Mouse (Mus musculus) liver, embryonic 16.5 days (tissue): Measurements from ENCODE around the gene Galnt4. TPM values are rescaled to one million over a fixed set of nuclear protein-coding genes. Genes with fewer than 3 reads are reported as not detected.
"Not testable (repeated sequence)": the region's sequence is repeated elsewhere in the genome, so short reads cannot be mapped to it uniquely, and the experiment has no call there.

Experiments used
- ATAC-seq: fragments of 200-750 bp; cut with Nextera tagmentation; 2 replicates; pipeline ENCODE4 v1.8.0; 2017; ENCODE audit warnings: low read depth, mild to moderate bottlenecking, moderate number of reproducible peaks, moderate library complexity
- H3K27ac ChIP-seq: fragments of 300-500 bp; sonication (generic); 2 replicates; pipeline ENCODE4 v1.5.1; 2014; ENCODE audit warnings: mild to moderate bottlenecking, low read length
- H3K27me3 ChIP-seq: fragments of 300-500 bp; sonication (generic); 2 replicates; pipeline ENCODE4 v1.6.1; 2014; ENCODE audit warnings: low read depth, low read length, mixed read lengths; ENCODE audit not compliant: control insufficient read depth, insufficient read depth
- H3K36me3 ChIP-seq: fragments of 300-500 bp; sonication (generic); 2 replicates; pipeline ENCODE4 v1.6.1; 2014; ENCODE audit warnings: mild to moderate bottlenecking; ENCODE audit not compliant: control insufficient read depth, insufficient read depth
- H3K4me1 ChIP-seq: fragments of 300-500 bp; sonication (generic); 2 replicates; pipeline ENCODE4 v1.6.1; 2014; ENCODE audit warnings: low read depth, low read length, mixed read lengths; ENCODE audit not compliant: control insufficient read depth
- H3K4me2 ChIP-seq: fragments of 300-500 bp; sonication (generic); 2 replicates; pipeline ENCODE4 v1.6.1; 2014; ENCODE audit warnings: low read depth, low read length, mixed read lengths
- H3K4me3 ChIP-seq: fragments of 300-500 bp; sonication (generic); 2 replicates; pipeline ENCODE4 v1.5.1; 2014; ENCODE audit warnings: low read depth, mild to moderate bottlenecking, low read length
- H3K9ac ChIP-seq: fragments of 300-500 bp; sonication (generic); 2 replicates; pipeline ENCODE4 v1.6.1; 2014; ENCODE audit warnings: low read depth, low read length
- H3K9me3 ChIP-seq: fragments of 300-500 bp; sonication (generic); replicated peaks from 2 replicates; pipeline ENCODE4 v1.6.1; 2016; ENCODE audit warnings: low read length; ENCODE audit not compliant: control insufficient read depth
- WGBS: fragments of 180-500 bp; shearing (Covaris S2); extraction: QIAGEN DNeasy Blood & Tissue Kit; methylation state at CpG from one replicate; pipeline ENCODE4 v1.1.7; 2014; ENCODE audit not compliant: insufficient replicate concordance; 5-methylcytosine and 5-hydroxymethylcytosine counted together
- polyA plus RNA-seq: library from polyadenylated mRNA; unstranded; fragments of >200 nt; fragmentation: Nextera tagmentation; extraction: Ambion mirVana; gene quantifications from 2 replicates; pipeline ENCODE4 v1.2.1, GENCODE M21; 2015

Gene Galnt4
- polyA plus RNA-seq, 1 experiment from 2014 or later, result 3.1 TPM

DNA sequence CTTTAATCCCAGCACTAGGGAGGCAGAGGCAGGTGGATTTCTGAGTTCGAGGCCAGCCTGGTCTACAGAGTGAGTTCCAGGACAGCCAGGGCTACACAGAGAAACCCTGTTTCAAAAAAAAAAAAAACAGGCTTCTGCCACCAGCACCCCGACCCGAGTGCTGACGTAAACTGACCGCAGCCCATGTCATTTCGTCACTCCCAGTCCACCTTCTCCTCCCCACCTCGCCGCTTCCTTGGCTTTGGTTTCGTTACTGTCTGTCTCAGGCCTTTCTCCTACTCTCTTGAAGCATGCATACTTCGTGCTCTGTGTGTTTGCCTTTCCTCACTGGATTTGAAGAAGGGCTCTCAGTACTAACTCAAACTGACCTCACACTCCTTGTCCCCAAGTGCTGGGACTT is 49.7 kb downstream of the Galnt4 start:
- not testable (repeated sequence) for H3K9ac ChIP-seq, H3K9me3 ChIP-seq, H3K27ac ChIP-seq, H3K4me1 ChIP-seq, H3K4me3 ChIP-seq, H3K4me2 ChIP-seq, H3K36me3 ChIP-seq, ATAC-seq, H3K27me3 ChIP-seq
- 74% methylated on average over 10 of the region's 10 CpGs for WGBS

GRCm38 (mm10) chr10:99161987-99162582 is 54.1 kb downstream of the Galnt4 start:
- H3K27me3 ChIP-seq, result no peaks in the 10 kb centered on the region
- WGBS, result 35% methylated on average over 8 of the region's 8 CpGs
- no peak for ATAC-seq

More at GRCm38 (mm10) chr10:99161987-99162582, 54.1 kb downstream of the Galnt4 start:
- H3K9ac ChIP-seq, result no peak overlapping the region
- H3K4me3 ChIP-seq, result no peak overlapping the region
- no peak overlapping the region for H3K27ac ChIP-seq
- no peaks in the 10 kb centered on the region; the same call in 1 of the 2 replicates for H3K36me3 ChIP-seq
- no peak overlapping the region for H3K4me2 ChIP-seq
- no peaks in the 10 kb centered on the region; the same call in 1 of the 2 replicates for H3K4me1 ChIP-seq
- H3K9me3 ChIP-seq, result no peaks in the 10 kb centered on the region

Other genes with a start within 250 kb of the Galnt4 start
- 27.4 and 29.0 TPM in 2 replicates for gene Atp2b1, start 193.8 kb upstream of the Galnt4 start, polyA plus RNA-seq
- 4.9 and 6.8 TPM in 2 replicates for gene Poc1b, start 1.1 kb upstream of the Galnt4 start, polyA plus RNA-seq
- gene Phxr2, start 18.2 kb downstream of the Galnt4 start, polyA plus RNA-seq, result not detected in 2 replicates
- 25.1 and 29.0 TPM in 2 replicates for gene Dusp6, start 155.1 kb downstream of the Galnt4 start, polyA plus RNA-seq